Comparison of ENCODE assay signal across 16 mouse cellular contexts in genomic region chr16:34063313-34063712, GRCm38 (mm10).
DNase-seq lines count a peak whose midpoint lies in the region; ATAC-seq lines count a peak whose summit lies in the region.
"Had no signal": no experiment of that assay in that cellular context is flagged by ENCODE, and none has a peak within 500 bp of the region (broad histone marks: within the 10 kb centered on the region; RNA-seq: fewer than 3 reads in every experiment).

No protein-coding gene starts in this region.

- H3K4me3 ChIP-seq in forebrain, embryonic 16.5 days (replicated peaks; ENCODE audit: low read length) = no peak overlapping the region
- H3K4me3 ChIP-seq in forebrain, embryonic 13.5 days = no peak overlapping the region
- H3K4me3 ChIP-seq in midbrain, embryonic 15.5 days = no peak overlapping the region
- no peak overlapping the region for H3K4me3 ChIP-seq in midbrain, embryonic 11.5 days (ENCODE audit: low read depth, low read length)
- H3K4me3 ChIP-seq in embryonic facial prominence, embryonic 14.5 days (ENCODE audit: low read depth, low read length) = no peak overlapping the region
- no peak overlapping the region for H3K4me3 ChIP-seq in kidney, embryonic 15.5 days (replicated peaks)
- H3K4me3 ChIP-seq: gastrocnemius, adult 2 months had no signal

- H3K27me3 ChIP-seq in forebrain, embryonic 16.5 days (replicated peaks; ENCODE audit: control insufficient read depth, insufficient read depth, low read length) = no peaks in the 10 kb centered on the region
- no peaks in the 10 kb centered on the region for H3K27me3 ChIP-seq in forebrain, embryonic 13.5 days
- no peaks in the 10 kb centered on the region for H3K27me3 ChIP-seq in midbrain, embryonic 15.5 days (replicated peaks)
- no peaks in the 10 kb centered on the region for H3K27me3 ChIP-seq in midbrain, embryonic 11.5 days (ENCODE audit: control insufficient read depth, insufficient read depth, low read length)
- no peaks in the 10 kb centered on the region for H3K27me3 ChIP-seq in embryonic facial prominence, embryonic 14.5 days (replicated peaks; ENCODE audit: control insufficient read depth, insufficient read depth, low read length)
- H3K27me3 ChIP-seq in kidney, embryonic 15.5 days = no peaks in the 10 kb centered on the region

- H3K4me2 ChIP-seq in forebrain, embryonic 16.5 days (ENCODE audit: low read length) = no peak overlapping the region
- H3K4me2 ChIP-seq in forebrain, embryonic 13.5 days = no peak overlapping the region
- H3K4me2 ChIP-seq in midbrain, embryonic 15.5 days = no peak overlapping the region
- H3K4me2 ChIP-seq in midbrain, embryonic 11.5 days = no peak overlapping the region
- H3K4me2 ChIP-seq in embryonic facial prominence, embryonic 14.5 days (ENCODE audit: low read depth, low read length) = no peak overlapping the region
- H3K4me2 ChIP-seq in kidney, embryonic 15.5 days = no peak overlapping the region
- H3K4me2 ChIP-seq: lung, embryonic 14.5 days had no signal

- DNase-seq in midbrain, embryonic 11.5 days (ENCODE audit: low spot score, missing footprints) = no peak
- peak; percentile 70 for DNase-seq in embryonic facial prominence, embryonic 14.5 days (ENCODE audit: low spot score)
- DNase-seq in layer of hippocampus, adult 11-12 months (ENCODE audit: low spot score) = no peak
- no peak for DNase-seq in adrenal gland, postnatal 25 days
- DNase-seq: adrenal gland, adult 2 months; B cell, adult 2 months; gastrocnemius, adult 2 months; kidney, adult 11 months; kidney, postnatal 36 days; lung, embryonic 14.5 days; spleen, adult 18-20 months; thymus, postnatal 4 days had no signal

- WGBS in forebrain, embryonic 16.5 days = 38% methylated on average over 4 of the region's 4 CpGs
- WGBS in forebrain, embryonic 13.5 days = 72% methylated on average over 4 of the region's 4 CpGs
- 63% methylated on average over 4 of the region's 4 CpGs for WGBS in midbrain, embryonic 15.5 days
- 90% methylated on average over 4 of the region's 4 CpGs for WGBS in midbrain, embryonic 11.5 days
- 48% methylated on average over 4 of the region's 4 CpGs for WGBS in embryonic facial prominence, embryonic 14.5 days
- 81% methylated on average over 4 of the region's 4 CpGs for WGBS in kidney, embryonic 15.5 days

- H3K9ac ChIP-seq in forebrain, embryonic 16.5 days (replicated peaks; ENCODE audit: low read depth, low read length) = no peak overlapping the region
- no peak overlapping the region for H3K9ac ChIP-seq in forebrain, embryonic 13.5 days
- H3K9ac ChIP-seq in midbrain, embryonic 15.5 days = no peak overlapping the region
- no peak overlapping the region for H3K9ac ChIP-seq in midbrain, embryonic 11.5 days (ENCODE audit: low read length)
- H3K9ac ChIP-seq in embryonic facial prominence, embryonic 14.5 days (ENCODE audit: low read depth, low read length) = no peak overlapping the region
- H3K9ac ChIP-seq in kidney, embryonic 15.5 days = no peak overlapping the region
- H3K9ac ChIP-seq: lung, embryonic 14.5 days had no signal

- no peaks in the 10 kb centered on the region for H3K36me3 ChIP-seq in forebrain, embryonic 16.5 days (ENCODE audit: control insufficient read depth, insufficient read depth)
- H3K36me3 ChIP-seq in forebrain, embryonic 13.5 days (ENCODE audit: poor library complexity, severe bottlenecking) = peaks cover 6% of the 10 kb centered on the region; the same call in 1 of the 2 replicates
- H3K36me3 ChIP-seq in midbrain, embryonic 15.5 days (replicated peaks) = no peaks in the 10 kb centered on the region
- H3K36me3 ChIP-seq in midbrain, embryonic 11.5 days (ENCODE audit: control insufficient read depth, insufficient read depth, low read length) = no peaks in the 10 kb centered on the region
- no peaks in the 10 kb centered on the region for H3K36me3 ChIP-seq in embryonic facial prominence, embryonic 14.5 days (ENCODE audit: control insufficient read depth, insufficient read depth, low read length)
- H3K36me3 ChIP-seq in kidney, embryonic 15.5 days = no peaks in the 10 kb centered on the region

- no peaks in the 10 kb centered on the region for H3K9me3 ChIP-seq in forebrain, embryonic 16.5 days (ENCODE audit: control insufficient read depth, low read length)
- no peaks in the 10 kb centered on the region for H3K9me3 ChIP-seq in forebrain, embryonic 13.5 days (replicated peaks)
- H3K9me3 ChIP-seq in midbrain, embryonic 15.5 days = no peaks in the 10 kb centered on the region
- H3K9me3 ChIP-seq in midbrain, embryonic 11.5 days (ENCODE audit: control insufficient read depth, low read length) = no peaks in the 10 kb centered on the region
- H3K9me3 ChIP-seq in embryonic facial prominence, embryonic 14.5 days (ENCODE audit: control insufficient read depth, low read length) = no peaks in the 10 kb centered on the region
- H3K9me3 ChIP-seq in kidney, embryonic 15.5 days (replicated peaks) = no peaks in the 10 kb centered on the region

- peak; percentile 77 for ATAC-seq in forebrain, embryonic 16.5 days
- ATAC-seq in forebrain, embryonic 13.5 days = no peak; the same call in 1 of the 2 replicates
- no peak for ATAC-seq in midbrain, embryonic 15.5 days (replicated peaks)
- no peak for ATAC-seq in midbrain, embryonic 11.5 days (ENCODE audit: low FRiP score)
- ATAC-seq in embryonic facial prominence, embryonic 14.5 days (ENCODE audit: low read depth) = peak; percentile 50; the same call in 1 of the 2 replicates
- ATAC-seq in kidney, embryonic 15.5 days (replicated peaks; ENCODE audit: low FRiP score) = no peak

- peaks cover 3% of the 10 kb centered on the region; the same call in 1 of the 2 replicates for H3K4me1 ChIP-seq in forebrain, embryonic 16.5 days (replicated peaks; ENCODE audit: control insufficient read depth, insufficient read depth, low read length)
- no peaks in the 10 kb centered on the region for H3K4me1 ChIP-seq in forebrain, embryonic 13.5 days
- H3K4me1 ChIP-seq in midbrain, embryonic 15.5 days = no peaks in the 10 kb centered on the region; the same call in 1 of the 2 replicates
- H3K4me1 ChIP-seq in midbrain, embryonic 11.5 days (ENCODE audit: control insufficient read depth, insufficient read depth, low read length) = no peaks in the 10 kb centered on the region
- peaks cover 3% of the 10 kb centered on the region; the same call in 1 of the 2 replicates for H3K4me1 ChIP-seq in embryonic facial prominence, embryonic 14.5 days (ENCODE audit: control insufficient read depth, insufficient read depth, low read length)
- peaks cover 6% of the 10 kb centered on the region for H3K4me1 ChIP-seq in kidney, embryonic 15.5 days

- peak overlapping the region; percentile 14; the same call in 1 of the 2 replicates for H3K27ac ChIP-seq in forebrain, embryonic 16.5 days (ENCODE audit: low read length)
- H3K27ac ChIP-seq in forebrain, embryonic 13.5 days = no peak overlapping the region
- peak overlapping the region; percentile 38; the same call in 1 of the 2 replicates for H3K27ac ChIP-seq in midbrain, embryonic 15.5 days
- no peak overlapping the region for H3K27ac ChIP-seq in midbrain, embryonic 11.5 days (ENCODE audit: low read depth, low read length)
- peak overlapping the region; percentile 82 for H3K27ac ChIP-seq in embryonic facial prominence, embryonic 14.5 days (replicated peaks; ENCODE audit: low read depth, low read length)
- no peak overlapping the region for H3K27ac ChIP-seq in kidney, embryonic 15.5 days
- H3K27ac ChIP-seq: gastrocnemius, adult 2 months had no signal

Comparison
In these comparisons a context has a peak if more than half of its experiments do, and no peak if none do; other contexts are left out.
1. ATAC-seq: peak in forebrain, embryonic 16.5 days (single experiment) and embryonic facial prominence, embryonic 14.5 days (single experiment); none in forebrain, embryonic 13.5 days (single experiment), midbrain, embryonic 15.5 days (single experiment), midbrain, embryonic 11.5 days (single experiment) and kidney, embryonic 15.5 days (single experiment).
2. H3K27ac ChIP-seq: peak in forebrain, embryonic 16.5 days (single experiment), midbrain, embryonic 15.5 days (single experiment) and embryonic facial prominence, embryonic 14.5 days (single experiment); none in forebrain, embryonic 13.5 days (single experiment), midbrain, embryonic 11.5 days (single experiment) and kidney, embryonic 15.5 days (single experiment).